Mouse (Mus musculus): ENCODE measurements around the gene Npas2. TPM values are rescaled to one million over a fixed set of nuclear protein-coding genes. Genes with fewer than 3 reads are reported as not detected.
A peak's percentile ranks its signal among the peaks of the same experiment; 100 is the strongest.

Npas2 gene
- total RNA-seq, 2 experiments from 2014 or later, result 11.0 to 15.0 TPM

- intact Hi-C loops (cut with DNase I), result no loop called here
- peak in 1 of 2 experiments; percentile 22 for DNase-seq
Observed at GRCm38 (mm10) chr1:39321954-39322353, 128.4 kb downstream of the Npas2 start.

- DNase-seq, result peak in 1 of 2 experiments; percentile 29
- intact Hi-C loops (cut with DNase I), result loop anchor here (5.0 kb wide), 1 partner anchor 38 kb away; no protein-coding TSS in a partner anchor
Observed at GRCm38 (mm10) chr1:39325228-39325627, 131.7 kb downstream of the Npas2 start.

- intact Hi-C loops (cut with DNase I), result loop anchor here (5.0 kb wide), 1 partner anchor 40 kb away; no protein-coding TSS in a partner anchor
- peak in 1 of 2 experiments; percentile 19 for DNase-seq
Observed at GRCm38 (mm10) chr1:39327546-39327945, 134.0 kb downstream of the Npas2 start.

GRCm38 (mm10) chr1:39330857-39331594 is 137.5 kb downstream of the Npas2 start:
- intact Hi-C loops (cut with DNase I), result no loop called here
- peak; percentile 80 to 82 for DNase-seq

GRCm38 (mm10) chr1:39332456-39332855 is 138.9 kb downstream of the Npas2 start:
- no peak for DNase-seq
- intact Hi-C loops (cut with DNase I), result no loop called here

- DNase-seq, result no peak
- intact Hi-C loops (cut with DNase I), result no loop called here
Observed at GRCm38 (mm10) chr1:39335561-39336196, 142.1 kb downstream of the Npas2 start.

GRCm38 (mm10) chr1:39336788-39337187 is 143.3 kb downstream of the Npas2 start:
- DNase-seq, result no peak
- intact Hi-C loops (cut with DNase I), result no loop called here

- DNase-seq, result no peak
- intact Hi-C loops (cut with DNase I), result no loop called here
Observed at GRCm38 (mm10) chr1:39338831-39339230, 145.3 kb downstream of the Npas2 start.

- no peak for DNase-seq
- intact Hi-C loops (cut with DNase I), result no loop called here
Observed at GRCm38 (mm10) chr1:39339455-39339854, 145.9 kb downstream of the Npas2 start.

GRCm38 (mm10) chr1:39340156-39340555 is 146.6 kb downstream of the Npas2 start:
- no peak for DNase-seq

GRCm38 (mm10) chr1:39340647-39341046 is 147.1 kb downstream of the Npas2 start:
- intact Hi-C loops (cut with DNase I), result loop anchor here (1.0 to 5.0 kb wide), 4 partner anchors 133 to 340 kb away; no protein-coding TSS in a partner anchor
- DNase-seq, result peak; percentile 71 to 78

More at GRCm38 (mm10) chr1:39340156-39340555, 146.6 kb downstream of the Npas2 start:
- intact Hi-C loops (cut with DNase I), result loop anchor here (2.0 to 5.0 kb wide), 3 partner anchors 133 to 339 kb away; no protein-coding TSS in a partner anchor

GRCm38 (mm10) chr1:39341807-39342206 is 148.3 kb downstream of the Npas2 start:
- DNase-seq, result peak; percentile 56
- intact Hi-C loops (cut with DNase I), result loop anchor here (1.0 to 5.0 kb wide), 4 partner anchors 135 to 341 kb away; no protein-coding TSS in a partner anchor

- DNase-seq, result no peak
- intact Hi-C loops (cut with DNase I), result loop anchor here (5.0 kb wide), 1 partner anchor 136 kb away; no protein-coding TSS in a partner anchor
Observed at GRCm38 (mm10) chr1:39343242-39343641, 149.7 kb downstream of the Npas2 start.

GRCm38 (mm10) chr1:39344981-39345600 is 151.6 kb downstream of the Npas2 start:
- intact Hi-C loops (cut with DNase I), result loop anchor here (5.0 kb wide), 1 partner anchor 138 kb away; no protein-coding TSS in a partner anchor
- DNase-seq, result peak in 1 of 2 experiments; percentile 43

- intact Hi-C loops (cut with DNase I), result no loop called here
- DNase-seq, result peak; percentile 52 to 67
Observed at GRCm38 (mm10) chr1:39349001-39349400, 155.5 kb downstream of the Npas2 start.

- intact Hi-C loops (cut with DNase I), result no loop called here
- no peak for DNase-seq
Observed at GRCm38 (mm10) chr1:39349427-39349826, 155.9 kb downstream of the Npas2 start.

GRCm38 (mm10) chr1:39361754-39362514 is 168.4 kb downstream of the Npas2 start:
- no peak for DNase-seq
- intact Hi-C loops (cut with DNase I), result loop anchor here (10.0 kb wide), 1 partner anchor 1367 kb away; the partner anchor contains the start of genes Eif5b and Txndc9

GRCm38 (mm10) chr1:39362515-39362893 is 169.0 kb downstream of the Npas2 start:
- intact Hi-C loops (cut with DNase I), result loop anchor here (10.0 kb wide), 1 partner anchor 1368 kb away; the partner anchor contains the start of genes Eif5b and Txndc9
- DNase-seq, result no peak

- intact Hi-C loops (cut with DNase I), result loop anchor here (10.0 kb wide), 1 partner anchor 1371 kb away; the partner anchor contains the start of genes Eif5b and Txndc9
Observed at GRCm38 (mm10) chr1:39365562-39365961, 172.0 kb downstream of the Npas2 start.

GRCm38 (mm10) chr1:39367045-39367444 is 173.5 kb downstream of the Npas2 start:
- no peak for DNase-seq

More at GRCm38 (mm10) chr1:39365562-39365961, 172.0 kb downstream of the Npas2 start:
- DNase-seq, result no peak

More at GRCm38 (mm10) chr1:39367045-39367444, 173.5 kb downstream of the Npas2 start:
- intact Hi-C loops (cut with DNase I), result loop anchor here (10.0 kb wide), 1 partner anchor 1372 kb away; the partner anchor contains the start of genes Eif5b and Txndc9

Data from heart, postnatal 10 days (tissue).